ENCODE assay signal across 10 mouse cellular contexts in the genomic region with DNA sequence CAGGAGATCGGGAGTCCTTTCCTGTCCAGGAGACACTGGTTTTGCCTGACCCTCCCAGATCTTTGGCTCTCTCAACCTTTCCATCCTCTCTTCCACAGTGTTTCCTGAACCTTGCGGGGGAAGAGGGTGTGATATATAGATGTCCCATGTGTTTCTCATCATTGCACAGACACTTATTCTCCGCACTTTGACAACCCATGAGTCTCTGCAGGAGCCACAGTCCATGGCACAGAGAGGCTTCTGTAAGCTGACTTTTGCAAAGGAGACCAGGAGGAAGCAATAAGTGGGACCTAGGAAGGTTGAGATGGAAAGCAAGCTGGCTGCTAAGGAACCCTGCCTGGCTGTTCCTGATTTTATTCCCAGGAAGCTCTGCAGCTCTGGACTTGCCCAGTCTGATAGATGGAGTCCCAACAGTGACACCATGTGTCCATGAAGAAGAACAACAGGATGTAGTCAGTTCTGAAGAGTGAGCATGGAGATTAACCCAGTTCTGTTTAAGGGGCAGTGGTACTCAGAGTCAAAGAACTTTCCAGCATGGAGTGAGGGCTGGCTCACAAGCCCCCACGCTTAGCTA.
A peak's percentile ranks its signal among the peaks of the same experiment; 100 is the strongest.
DNase-seq lines count a peak whose midpoint lies in the region; ATAC-seq and TF ChIP-seq lines count a peak whose summit lies in the region.
"Had no signal": no experiment of that assay in that cellular context is flagged by ENCODE, and none has a peak within 500 bp of the region (broad histone marks: within the 10 kb centered on the region; RNA-seq: fewer than 3 reads in every experiment).

No protein-coding gene starts in this region.

- no peaks in the 10 kb centered on the region for H3K36me3 ChIP-seq in hindbrain, embryonic 11.5 days (ENCODE audit: control insufficient read depth, insufficient read depth, low read length)
- H3K36me3 ChIP-seq in hindbrain, embryonic 12.5 days: no peaks in the 10 kb centered on the region
- H3K36me3 ChIP-seq in neural tube, embryonic 15.5 days: no peaks in the 10 kb centered on the region
- no peaks in the 10 kb centered on the region for H3K36me3 ChIP-seq in neural tube, embryonic 11.5 days (ENCODE audit: control insufficient read depth, insufficient read depth, low read length)
- H3K36me3 ChIP-seq: hindbrain, embryonic 15.5 days; neural tube, embryonic 13.5 days had no signal

- TF ChIP-seq POLR2A in cortical plate, adult 2 months (IDR thresholded peaks at IDR 0.05; ENCODE audit: extremely low read depth, insufficient read depth, low read length): no peak

- no peak overlapping the region for H3K27ac ChIP-seq in hindbrain, embryonic 11.5 days (ENCODE audit: low read depth, low read length)
- no peak overlapping the region for H3K27ac ChIP-seq in hindbrain, embryonic 12.5 days
- no peak overlapping the region for H3K27ac ChIP-seq in neural tube, embryonic 15.5 days (replicated peaks)
- H3K27ac ChIP-seq in cortical plate, adult 2 months (ENCODE audit: insufficient read depth, low read length): no peak overlapping the region
- H3K27ac ChIP-seq in neural tube, embryonic 11.5 days (ENCODE audit: low read depth, low read length): no peak overlapping the region
- H3K27ac ChIP-seq: hindbrain, embryonic 15.5 days; neural tube, embryonic 13.5 days had no signal

- no peaks in the 10 kb centered on the region for H3K27me3 ChIP-seq in hindbrain, embryonic 11.5 days (ENCODE audit: control insufficient read depth, insufficient read depth, low read length)
- H3K27me3 ChIP-seq in hindbrain, embryonic 12.5 days: 0 out of 2 replicates have a peak, but pooled peaks cover 4% of the 10 kb centered on the region
- H3K27me3 ChIP-seq in neural tube, embryonic 15.5 days (replicated peaks): no peaks in the 10 kb centered on the region; the same call in 1 of the 2 replicates
- no peaks in the 10 kb centered on the region for H3K27me3 ChIP-seq in neural tube, embryonic 11.5 days (ENCODE audit: control insufficient read depth, insufficient read depth, low read length)

- H3K4me1 ChIP-seq in hindbrain, embryonic 11.5 days (replicated peaks; ENCODE audit: control insufficient read depth, insufficient read depth, low read length): no peaks in the 10 kb centered on the region
- H3K4me1 ChIP-seq in hindbrain, embryonic 12.5 days: no peaks in the 10 kb centered on the region
- 0 out of 2 replicates have a peak, but pooled peaks cover 3% of the 10 kb centered on the region for H3K4me1 ChIP-seq in neural tube, embryonic 15.5 days
- no peaks in the 10 kb centered on the region for H3K4me1 ChIP-seq in cortical plate, adult 2 months (ENCODE audit: control insufficient read depth, insufficient read depth, low read length)
- no peaks in the 10 kb centered on the region for H3K4me1 ChIP-seq in neural tube, embryonic 11.5 days (ENCODE audit: control insufficient read depth, insufficient read depth, low read length)
- H3K4me1 ChIP-seq: hindbrain, embryonic 15.5 days; neural tube, embryonic 13.5 days had no signal

- WGBS in hindbrain, embryonic 11.5 days: 80% methylated on average over 4 of the region's 4 CpGs
- 72% methylated on average over 4 of the region's 4 CpGs for WGBS in hindbrain, embryonic 12.5 days
- 77% methylated on average over 4 of the region's 4 CpGs for WGBS in neural tube, embryonic 15.5 days
- 61% methylated on average over 4 of the region's 4 CpGs for WGBS in neural tube, embryonic 11.5 days

- no peaks in the 10 kb centered on the region for H3K9me3 ChIP-seq in hindbrain, embryonic 11.5 days (ENCODE audit: control insufficient read depth, low read length)
- 0 out of 2 replicates have a peak, but pooled peaks cover 4% of the 10 kb centered on the region for H3K9me3 ChIP-seq in hindbrain, embryonic 12.5 days (replicated peaks)
- no peaks in the 10 kb centered on the region for H3K9me3 ChIP-seq in neural tube, embryonic 15.5 days (replicated peaks)
- H3K9me3 ChIP-seq in neural tube, embryonic 11.5 days (ENCODE audit: control insufficient read depth, low read length): no peaks in the 10 kb centered on the region
- H3K9me3 ChIP-seq: hindbrain, embryonic 15.5 days; neural tube, embryonic 13.5 days had no signal

- H3K4me2 ChIP-seq in hindbrain, embryonic 11.5 days (replicated peaks; ENCODE audit: low read depth, low read length): no peak overlapping the region
- no peak overlapping the region for H3K4me2 ChIP-seq in hindbrain, embryonic 12.5 days (replicated peaks)
- H3K4me2 ChIP-seq in neural tube, embryonic 15.5 days: no peak overlapping the region
- H3K4me2 ChIP-seq in neural tube, embryonic 11.5 days (ENCODE audit: low read depth): no peak overlapping the region
- H3K4me2 ChIP-seq: hindbrain, embryonic 15.5 days; neural tube, embryonic 13.5 days had no signal

- no peak overlapping the region for H3K9ac ChIP-seq in hindbrain, embryonic 11.5 days (ENCODE audit: low read depth, low read length)
- no peak overlapping the region for H3K9ac ChIP-seq in hindbrain, embryonic 12.5 days
- no peak overlapping the region for H3K9ac ChIP-seq in neural tube, embryonic 15.5 days (replicated peaks)
- H3K9ac ChIP-seq in neural tube, embryonic 11.5 days (ENCODE audit: low read length): no peak overlapping the region
- H3K9ac ChIP-seq: hindbrain, embryonic 15.5 days; neural tube, embryonic 13.5 days had no signal

- DNase-seq in hindbrain, embryonic 11.5 days (ENCODE audit: low spot score): peak; percentile 45
- peak; percentile 19 for DNase-seq in neural tube, embryonic 10.5 days (ENCODE audit: extremely low spot score, low spot score)
- DNase-seq in neural tube, embryonic 11.5 days (ENCODE audit: low spot score): peak; percentile 25
- DNase-seq in frontal cortex, postnatal 36 days (ENCODE audit: low spot score in 2 of 2): no peak
- no peak for DNase-seq in adrenal gland, postnatal 36 days

- ATAC-seq in hindbrain, embryonic 11.5 days (ENCODE audit: low FRiP score): no peak
- no peak for ATAC-seq in hindbrain, embryonic 12.5 days (ENCODE audit: low FRiP score)
- ATAC-seq in neural tube, embryonic 15.5 days (ENCODE audit: low FRiP score): no peak
- no peak for ATAC-seq in neural tube, embryonic 11.5 days (ENCODE audit: insufficient read depth, low FRiP score, low TSS enrichment)

- peak; percentile 62 for TF ChIP-seq CTCF in cortical plate, adult 2 months (IDR thresholded peaks at IDR 0.05; ENCODE audit: extremely low read depth, insufficient read depth, low read length)

- no peak overlapping the region for H3K4me3 ChIP-seq in hindbrain, embryonic 11.5 days (ENCODE audit: low read depth, low read length)
- no peak overlapping the region for H3K4me3 ChIP-seq in hindbrain, embryonic 12.5 days
- no peak overlapping the region for H3K4me3 ChIP-seq in neural tube, embryonic 15.5 days (replicated peaks)
- no peak overlapping the region for H3K4me3 ChIP-seq in cortical plate, adult 2 months (ENCODE audit: insufficient read depth, low read length)
- no peak overlapping the region for H3K4me3 ChIP-seq in neural tube, embryonic 11.5 days (ENCODE audit: low read depth, low read length)
- H3K4me3 ChIP-seq: hindbrain, embryonic 15.5 days; neural tube, embryonic 13.5 days had no signal

Comparison
In these comparisons a context has a peak if more than half of its experiments do, and no peak if none do; other contexts are left out.
1. DNase-seq: peak in hindbrain, embryonic 11.5 days (single experiment), neural tube, embryonic 10.5 days (single experiment) and neural tube, embryonic 11.5 days (single experiment); none in frontal cortex, postnatal 36 days (0 of 2) and adrenal gland, postnatal 36 days (0 of 2).